Mouse (Mus musculus): Measurements from ENCODE around the gene Nxnl1. TPM values are rescaled to one million over a fixed set of nuclear protein-coding genes. Genes with fewer than 3 reads are reported as not detected.

The Nxnl1 gene
- polyA plus RNA-seq, 1 experiment from 2014 or later = 0.18 TPM

- under 1% methylated on average over 71 of the region's 71 CpGs for WGBS
- peak within 1 kb of the TSS; percentile 98 for H3K4me2 ChIP-seq (ENCODE audit: low read depth, low read length)
- no peaks in the 10 kb centered on the region for H3K27me3 ChIP-seq (ENCODE audit: control insufficient read depth, insufficient read depth, low read length)
- H3K9me3 ChIP-seq (replicated peaks; ENCODE audit: control insufficient read depth, low read length) = no peaks in the 10 kb centered on the region
- H3K36me3 ChIP-seq (ENCODE audit: control insufficient read depth, insufficient read depth) = no peaks in the 10 kb centered on the region
- H3K4me1 ChIP-seq (ENCODE audit: control insufficient read depth, insufficient read depth, low read length) = peaks cover 22% of the 10 kb centered on the region
- H3K9ac ChIP-seq (ENCODE audit: low read length) = peak within 1 kb of the TSS; percentile 98
- peak within 1 kb of the TSS; percentile 100 for H3K27ac ChIP-seq (ENCODE audit: low read length)
- H3K4me3 ChIP-seq (ENCODE audit: low read length) = peak within 1 kb of the TSS; percentile 87
- ATAC-seq (replicated peaks; ENCODE audit: extremely low read depth, insufficient read depth, low FRiP score) = peak; percentile 88
Observed at GRCm38 (mm10) chr8:71591471-71592373, 25.3 kb upstream of the Nxnl1 start, which contains the start of gene Pgls. TSS of gene Pgls (plus strand) at chr8:71592176.

GRCm38 (mm10) chr8:71591017-71591416, 24.6 kb upstream of the Nxnl1 start:
- peak overlapping the region; percentile 100 for H3K27ac ChIP-seq (ENCODE audit: low read length)
- ATAC-seq (replicated peaks; ENCODE audit: extremely low read depth, insufficient read depth, low FRiP score) = no peak
- peak overlapping the region; percentile 87 for H3K4me3 ChIP-seq (ENCODE audit: low read length)
- peaks cover 22% of the 10 kb centered on the region for H3K4me1 ChIP-seq (ENCODE audit: control insufficient read depth, insufficient read depth, low read length)
- H3K9ac ChIP-seq (ENCODE audit: low read length) = peak overlapping the region; percentile 98
- H3K4me2 ChIP-seq (ENCODE audit: low read depth, low read length) = peak overlapping the region; percentile 98
- WGBS = 20% methylated on average over 5 of the region's 5 CpGs
- H3K9me3 ChIP-seq (replicated peaks; ENCODE audit: control insufficient read depth, low read length) = no peaks in the 10 kb centered on the region
- no peaks in the 10 kb centered on the region for H3K36me3 ChIP-seq (ENCODE audit: control insufficient read depth, insufficient read depth)
- no peaks in the 10 kb centered on the region for H3K27me3 ChIP-seq (ENCODE audit: control insufficient read depth, insufficient read depth, low read length)

GRCm38 (mm10) chr8:71588762-71589161, 22.4 kb upstream of the Nxnl1 start:
- Histone ChIP-seq H3K4me1 (ENCODE audit: control insufficient read depth, insufficient read depth, low read length) (peaks cover 18% of the 10 kb centered on the region), H3K4me3 (ENCODE audit: low read length) (no peak overlapping the region), H3K4me2 (ENCODE audit: low read depth, low read length) (no peak overlapping the region), H3K27ac (ENCODE audit: low read length) (no peak overlapping the region), H3K36me3 (ENCODE audit: control insufficient read depth, insufficient read depth) (0 out of 2 replicates have a peak, but pooled peaks cover 5% of the 10 kb centered on the region), H3K9ac (ENCODE audit: low read length) (no peak overlapping the region), H3K9me3 (replicated peaks; ENCODE audit: control insufficient read depth, low read length) (no peaks in the 10 kb centered on the region), H3K27me3 (ENCODE audit: control insufficient read depth, insufficient read depth, low read length) (no peaks in the 10 kb centered on the region)
- ATAC-seq (replicated peaks; ENCODE audit: extremely low read depth, insufficient read depth, low FRiP score) = no peak
- WGBS = 79% methylated on average over 3 of the region's 3 CpGs

- Histone ChIP-seq H3K9ac (ENCODE audit: low read length) (no peak overlapping the region), H3K27me3 (ENCODE audit: control insufficient read depth, insufficient read depth, low read length) (no peaks in the 10 kb centered on the region), H3K4me1 (ENCODE audit: control insufficient read depth, insufficient read depth, low read length) (peaks cover 8% of the 10 kb centered on the region; the same call in 1 of the 2 replicates), H3K4me3 (ENCODE audit: low read length) (no peak overlapping the region), H3K27ac (ENCODE audit: low read length) (no peak overlapping the region), H3K36me3 (ENCODE audit: control insufficient read depth, insufficient read depth) (0 out of 2 replicates have a peak, but pooled peaks cover 5% of the 10 kb centered on the region), H3K4me2 (ENCODE audit: low read depth, low read length) (no peak overlapping the region), H3K9me3 (replicated peaks; ENCODE audit: control insufficient read depth, low read length) (no peaks in the 10 kb centered on the region)
- no peak for ATAC-seq (replicated peaks; ENCODE audit: extremely low read depth, insufficient read depth, low FRiP score)
- WGBS = 70% methylated on average over 2 of the region's 2 CpGs
Observed at GRCm38 (mm10) chr8:71586891-71587290, 20.5 kb upstream of the Nxnl1 start.

- WGBS = 55% methylated on average over 9 of the region's 9 CpGs
- Histone ChIP-seq H3K9ac (ENCODE audit: low read length) (no peak overlapping the region), H3K4me3 (ENCODE audit: low read length) (no peak overlapping the region), H3K9me3 (replicated peaks; ENCODE audit: control insufficient read depth, low read length) (no peaks in the 10 kb centered on the region), H3K36me3 (ENCODE audit: control insufficient read depth, insufficient read depth) (peaks cover 11% of the 10 kb centered on the region), H3K27me3 (ENCODE audit: control insufficient read depth, insufficient read depth, low read length) (no peaks in the 10 kb centered on the region), H3K4me2 (ENCODE audit: low read depth, low read length) (no peak overlapping the region), H3K4me1 (ENCODE audit: control insufficient read depth, insufficient read depth, low read length) (no peaks in the 10 kb centered on the region), H3K27ac (ENCODE audit: low read length) (no peak overlapping the region)
- no peak for ATAC-seq (replicated peaks; ENCODE audit: extremely low read depth, insufficient read depth, low FRiP score)
Observed at GRCm38 (mm10) chr8:71580201-71580600, 13.8 kb upstream of the Nxnl1 start.

GRCm38 (mm10) chr8:71579476-71579875, 13.1 kb upstream of the Nxnl1 start:
- Histone ChIP-seq H3K27ac (ENCODE audit: low read length) (no peak overlapping the region), H3K9ac (ENCODE audit: low read length) (no peak overlapping the region), H3K36me3 (ENCODE audit: control insufficient read depth, insufficient read depth) (peaks cover 7% of the 10 kb centered on the region), H3K9me3 (replicated peaks; ENCODE audit: control insufficient read depth, low read length) (no peaks in the 10 kb centered on the region), H3K27me3 (ENCODE audit: control insufficient read depth, insufficient read depth, low read length) (no peaks in the 10 kb centered on the region), H3K4me1 (ENCODE audit: control insufficient read depth, insufficient read depth, low read length) (0 out of 2 replicates have a peak, but pooled peaks cover 2% of the 10 kb centered on the region), H3K4me3 (ENCODE audit: low read length) (no peak overlapping the region), H3K4me2 (ENCODE audit: low read depth, low read length) (no peak overlapping the region)
- 83% methylated on average over 14 of the region's 14 CpGs for WGBS
- ATAC-seq (replicated peaks; ENCODE audit: extremely low read depth, insufficient read depth, low FRiP score) = no peak

GRCm38 (mm10) chr8:71579009-71579408, 12.6 kb upstream of the Nxnl1 start:
- Histone ChIP-seq H3K9me3 (replicated peaks; ENCODE audit: control insufficient read depth, low read length) (no peaks in the 10 kb centered on the region), H3K27ac (ENCODE audit: low read length) (no peak overlapping the region), H3K4me1 (ENCODE audit: control insufficient read depth, insufficient read depth, low read length) (0 out of 2 replicates have a peak, but pooled peaks cover 2% of the 10 kb centered on the region), H3K36me3 (ENCODE audit: control insufficient read depth, insufficient read depth) (peaks cover 6% of the 10 kb centered on the region), H3K4me3 (ENCODE audit: low read length) (no peak overlapping the region), H3K4me2 (ENCODE audit: low read depth, low read length) (no peak overlapping the region), H3K27me3 (ENCODE audit: control insufficient read depth, insufficient read depth, low read length) (no peaks in the 10 kb centered on the region), H3K9ac (ENCODE audit: low read length) (no peak overlapping the region)
- WGBS = 71% methylated on average over 1 of the region's 1 CpGs
- no peak for ATAC-seq (replicated peaks; ENCODE audit: extremely low read depth, insufficient read depth, low FRiP score)

- Histone ChIP-seq H3K36me3 (ENCODE audit: control insufficient read depth, insufficient read depth) (peaks cover 6% of the 10 kb centered on the region), H3K4me3 (ENCODE audit: low read length) (no peak overlapping the region), H3K27me3 (ENCODE audit: control insufficient read depth, insufficient read depth, low read length) (no peaks in the 10 kb centered on the region), H3K27ac (ENCODE audit: low read length) (no peak overlapping the region), H3K9ac (ENCODE audit: low read length) (no peak overlapping the region), H3K9me3 (replicated peaks; ENCODE audit: control insufficient read depth, low read length) (no peaks in the 10 kb centered on the region), H3K4me2 (ENCODE audit: low read depth, low read length) (no peak overlapping the region), H3K4me1 (ENCODE audit: control insufficient read depth, insufficient read depth, low read length) (peaks cover 7% of the 10 kb centered on the region; the same call in 1 of the 2 replicates)
- 48% methylated on average over 4 of the region's 4 CpGs for WGBS
- ATAC-seq (replicated peaks; ENCODE audit: extremely low read depth, insufficient read depth, low FRiP score) = no peak
Observed at GRCm38 (mm10) chr8:71577856-71578387, 11.5 kb upstream of the Nxnl1 start.

- Histone ChIP-seq H3K27ac (ENCODE audit: low read length) (no peak overlapping the region), H3K9me3 (replicated peaks; ENCODE audit: control insufficient read depth, low read length) (no peaks in the 10 kb centered on the region), H3K4me2 (ENCODE audit: low read depth, low read length) (no peak overlapping the region), H3K4me1 (ENCODE audit: control insufficient read depth, insufficient read depth, low read length) (peaks cover 24% of the 10 kb centered on the region), H3K4me3 (ENCODE audit: low read length) (no peak overlapping the region), H3K36me3 (ENCODE audit: control insufficient read depth, insufficient read depth) (no peaks in the 10 kb centered on the region), H3K27me3 (ENCODE audit: control insufficient read depth, insufficient read depth, low read length) (no peaks in the 10 kb centered on the region), H3K9ac (ENCODE audit: low read length) (no peak overlapping the region)
- ATAC-seq (replicated peaks; ENCODE audit: extremely low read depth, insufficient read depth, low FRiP score) = no peak
- WGBS = 35% methylated on average over 1 of the region's 1 CpGs
Observed at GRCm38 (mm10) chr8:71575020-71575419, 8.6 kb upstream of the Nxnl1 start.

All from heart, embryonic 16.5 days (tissue).